Mouse (Mus musculus): Measurements from ENCODE around the gene Olfr750.

GRCm38 (mm10) chr14:51082599-51083581 lies 8.7 kb upstream of the Olfr750 start:
- TF ChIP-seq CTCF (IDR thresholded peaks at IDR 0.05) (no peak), EP300 (IDR thresholded peaks at IDR 0.05) (no peak)

Data from lung, postnatal 0 days (tissue).